Mouse (Mus musculus) ES-Bruce4 (cell line): ENCODE measurements around the gene H2-DMb1.

Experiments
- CTCF ChIP-seq: IDR thresholded peaks from one replicate; pipeline ENCODE4 v1.8.1; 2011; ENCODE audit warnings: low read depth, low read length
- EP300 ChIP-seq: IDR thresholded peaks from 2 replicates; pipeline ENCODE4 v1.6.1; 2011; ENCODE audit warnings: low read depth, low read length; ENCODE audit not compliant: insufficient read depth
- POLR2A ChIP-seq: IDR thresholded peaks from one replicate; pipeline ENCODE4 v1.8.1; 2011; ENCODE audit warnings: low read length; ENCODE audit not compliant: insufficient read depth

GRCm38 (mm10) chr17:34124649-34125048, 28.2 kb upstream of the H2-DMb1 start:
- no peak for TF ChIP-seq CTCF
- no peak for TF ChIP-seq EP300
- no peak for TF ChIP-seq POLR2A
